Mouse (Mus musculus) lung, adult 2 months (tissue): ENCODE measurements at regions not wholly inside any gene's neighbourhood (a gene's known extent, or its start where the extent isn't known, plus 50 kb on each side); places are given as distances from the start of the nearest gene placed in this dataset.

Experiments used
- CTCF ChIP-seq: fragments of 200-500 bp; IDR thresholded peaks from 2 replicates; pipeline ENCODE4 v1.5.1; 2011; ENCODE audit warnings: mild to moderate bottlenecking, low read length, control low read depth; ENCODE audit not compliant: insufficient read depth
- POLR2A ChIP-seq: fragments of 200-500 bp; IDR thresholded peaks from 2 replicates; pipeline ENCODE4 v1.6.1; 2011; ENCODE audit warnings: low read depth, mild to moderate bottlenecking, control low read depth, low read length, borderline replicate concordance; ENCODE audit errors: extremely low read depth

DNA sequence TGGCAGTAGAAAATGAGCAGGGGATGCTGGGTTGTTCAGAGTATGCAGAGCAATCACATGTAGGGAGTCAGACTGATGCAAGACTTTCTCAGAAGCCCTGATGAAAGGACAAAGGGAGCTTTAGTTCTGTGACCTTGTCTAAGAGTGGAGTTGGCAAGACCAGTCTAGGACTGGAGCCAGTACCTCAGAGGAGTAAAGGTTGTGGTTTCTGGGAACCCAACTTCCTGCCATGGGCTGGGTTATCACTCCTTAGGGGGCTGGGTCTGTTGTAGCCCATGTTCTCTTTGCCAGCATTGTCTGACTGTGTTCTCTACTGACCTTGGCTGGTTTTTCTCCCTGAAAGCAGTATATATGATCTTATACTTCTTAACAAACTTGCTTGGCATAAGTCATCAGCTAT is 453.1 kb upstream of the Cwc22 start:
- TF ChIP-seq CTCF, result no peak
- TF ChIP-seq POLR2A, result no peak
